Mouse (Mus musculus): ENCODE measurements around the gene Fgd6. TPM values are rescaled to one million over a fixed set of nuclear protein-coding genes. Genes with fewer than 3 reads are reported as not detected.
A peak's percentile ranks its signal among the peaks of the same experiment; 100 is the strongest.

Fgd6 gene
- polyA plus RNA-seq, 1 experiment from 2014 or later, result 2.3 TPM

- Histone ChIP-seq H3K36me3 (ENCODE audit: insufficient read depth, low read length) (peaks cover 71% of the 10 kb centered on the region), H3K4me2 (ENCODE audit: low read length) (no peak overlapping the region), H3K27me3 (ENCODE audit: insufficient read depth, low read length) (no peaks in the 10 kb centered on the region), H3K27ac (0 out of 2 replicates have a peak overlapping the region, but pooled peaks have one; percentile 26), H3K4me1 (replicated peaks; ENCODE audit: insufficient read depth, low read length) (no peaks in the 10 kb centered on the region), H3K9me3 (replicated peaks; ENCODE audit: low read length) (no peaks in the 10 kb centered on the region), H3K4me3 (replicated peaks; ENCODE audit: low read depth, low read length) (no peak overlapping the region), H3K9ac (ENCODE audit: low read depth, low read length) (no peak overlapping the region)
- peak; percentile 52 for DNase-seq (ENCODE audit: low spot score)
- ATAC-seq (replicated peaks; ENCODE audit: low FRiP score, low read depth), result no peak
- TF ChIP-seq CTCF (IDR thresholded peaks at IDR 0.05; ENCODE audit: low read depth), result no peak
- 53% methylated on average over 12 of the region's 12 CpGs for WGBS
These were observed 135.8 kb downstream of the Fgd6 start for GRCm38 (mm10) chr10:94171440-94172130.

- Histone ChIP-seq H3K27me3 (ENCODE audit: insufficient read depth, low read length) (no peaks in the 10 kb centered on the region), H3K9ac (ENCODE audit: low read depth, low read length) (no peak overlapping the region), H3K27ac (no peak overlapping the region), H3K36me3 (ENCODE audit: insufficient read depth, low read length) (peaks cover 66% of the 10 kb centered on the region), H3K4me3 (replicated peaks; ENCODE audit: low read depth, low read length) (no peak overlapping the region), H3K4me1 (replicated peaks; ENCODE audit: insufficient read depth, low read length) (no peaks in the 10 kb centered on the region), H3K4me2 (ENCODE audit: low read length) (no peak overlapping the region), H3K9me3 (replicated peaks; ENCODE audit: low read length) (no peaks in the 10 kb centered on the region)
- ATAC-seq (replicated peaks; ENCODE audit: low FRiP score, low read depth) (no peak), DNase-seq (ENCODE audit: low spot score) (no peak)
- 85% methylated on average over 11 of the region's 11 CpGs for WGBS
- TF ChIP-seq CTCF (IDR thresholded peaks at IDR 0.05; ENCODE audit: low read depth), result no peak
These were observed 136.3 kb downstream of the Fgd6 start for GRCm38 (mm10) chr10:94172137-94172536.

- no peaks in the 10 kb centered on the region for H3K27me3 ChIP-seq (ENCODE audit: insufficient read depth, low read length)
- no peak for DNase-seq (ENCODE audit: low spot score)
- no peak overlapping the region for H3K4me3 ChIP-seq (replicated peaks; ENCODE audit: low read depth, low read length)
- 82% methylated on average over 6 of the region's 6 CpGs for WGBS
- TF ChIP-seq CTCF (IDR thresholded peaks at IDR 0.05; ENCODE audit: low read depth), result no peak
- H3K27ac ChIP-seq, result no peak overlapping the region
- no peak for ATAC-seq (replicated peaks; ENCODE audit: low FRiP score, low read depth)
- no peaks in the 10 kb centered on the region for H3K4me1 ChIP-seq (replicated peaks; ENCODE audit: insufficient read depth, low read length)
- H3K4me2 ChIP-seq (ENCODE audit: low read length), result no peak overlapping the region
- no peaks in the 10 kb centered on the region for H3K9me3 ChIP-seq (replicated peaks; ENCODE audit: low read length)
- peaks cover 60% of the 10 kb centered on the region for H3K36me3 ChIP-seq (ENCODE audit: insufficient read depth, low read length)
- no peak overlapping the region for H3K9ac ChIP-seq (ENCODE audit: low read depth, low read length)
These were observed 136.9 kb downstream of the Fgd6 start for GRCm38 (mm10) chr10:94172706-94173105.

- H3K9ac ChIP-seq (ENCODE audit: low read depth, low read length), result no peak overlapping the region
- H3K4me1 ChIP-seq (replicated peaks; ENCODE audit: insufficient read depth, low read length), result no peaks in the 10 kb centered on the region
- DNase-seq (ENCODE audit: low spot score) (no peak), ATAC-seq (replicated peaks; ENCODE audit: low FRiP score, low read depth) (no peak)
- no peaks in the 10 kb centered on the region for H3K9me3 ChIP-seq (replicated peaks; ENCODE audit: low read length)
- no peak overlapping the region for H3K27ac ChIP-seq
- peaks cover 44% of the 10 kb centered on the region; the same call in 1 of the 2 replicates for H3K36me3 ChIP-seq (ENCODE audit: insufficient read depth, low read length)
- H3K4me3 ChIP-seq (replicated peaks; ENCODE audit: low read depth, low read length), result no peak overlapping the region
- 82% methylated on average over 7 of the region's 7 CpGs for WGBS
- no peak for TF ChIP-seq CTCF (IDR thresholded peaks at IDR 0.05; ENCODE audit: low read depth)
- no peaks in the 10 kb centered on the region for H3K27me3 ChIP-seq (ENCODE audit: insufficient read depth, low read length)
- no peak overlapping the region for H3K4me2 ChIP-seq (ENCODE audit: low read length)
These were observed 138.9 kb downstream of the Fgd6 start for GRCm38 (mm10) chr10:94174652-94175051.

GRCm38 (mm10) chr10:94183199-94183598, 147.4 kb downstream of the Fgd6 start:
- no peak for DNase-seq (ENCODE audit: low spot score)
- Histone ChIP-seq H3K9ac (ENCODE audit: low read depth, low read length) (no peak overlapping the region), H3K4me3 (replicated peaks; ENCODE audit: low read depth, low read length) (no peak overlapping the region), H3K36me3 (ENCODE audit: insufficient read depth, low read length) (peaks cover 13% of the 10 kb centered on the region; the same call in 1 of the 2 replicates), H3K27me3 (ENCODE audit: insufficient read depth, low read length) (no peaks in the 10 kb centered on the region), H3K4me2 (ENCODE audit: low read length) (no peak overlapping the region), H3K9me3 (replicated peaks; ENCODE audit: low read length) (no peaks in the 10 kb centered on the region), H3K27ac (no peak overlapping the region), H3K4me1 (replicated peaks; ENCODE audit: insufficient read depth, low read length) (no peaks in the 10 kb centered on the region)
- WGBS, result 57% methylated on average over 4 of the region's 4 CpGs
- no peak for ATAC-seq (replicated peaks; ENCODE audit: low FRiP score, low read depth)
- no peak for TF ChIP-seq CTCF (IDR thresholded peaks at IDR 0.05; ENCODE audit: low read depth)

Other genes starting within 250 kb of the Fgd6 start
- gene Usp44, start 204.4 kb upstream of the Fgd6 start, polyA plus RNA-seq (2015; fragmentation: Nextera tagmentation; extraction: Ambion mirVana), result 0.18 and 0.34 TPM in 2 replicates
- gene Metap2, start 138.9 kb upstream of the Fgd6 start, polyA plus RNA-seq (2015; fragmentation: Nextera tagmentation; extraction: Ambion mirVana), result 187 and 188 TPM in 2 replicates
- 20.8 and 22.0 TPM in 2 replicates for gene Vezt, start 184 bp upstream of the Fgd6 start, polyA plus RNA-seq (2015; fragmentation: Nextera tagmentation; extraction: Ambion mirVana)
- 5.7 and 6.4 TPM in 2 replicates for gene Nr2c1, start 112.0 kb downstream of the Fgd6 start, polyA plus RNA-seq (2015; fragmentation: Nextera tagmentation; extraction: Ambion mirVana)
- gene Ndufa12, start 162.7 kb downstream of the Fgd6 start, polyA plus RNA-seq (2015; fragmentation: Nextera tagmentation; extraction: Ambion mirVana), result 706 and 752 TPM in 2 replicates

Data from kidney, postnatal 0 days (tissue).